Mouse (Mus musculus): Measurements from ENCODE around the gene Bglap.
"Not testable (repeated sequence)": the region's sequence is repeated elsewhere in the genome, so short reads cannot be mapped to it uniquely, and the experiment has no call there.

The Bglap gene

GRCm38 (mm10) chr3:88393776-88394375 lies 9.6 kb upstream of the Bglap start:
- no peak for DNase-seq (ENCODE audit: low read depth)

GRCm38 (mm10) chr3:88382383-88382782 lies 1.9 kb downstream of the Bglap start:
- not testable (repeated sequence) for DNase-seq (ENCODE audit: low read depth)

DNA sequence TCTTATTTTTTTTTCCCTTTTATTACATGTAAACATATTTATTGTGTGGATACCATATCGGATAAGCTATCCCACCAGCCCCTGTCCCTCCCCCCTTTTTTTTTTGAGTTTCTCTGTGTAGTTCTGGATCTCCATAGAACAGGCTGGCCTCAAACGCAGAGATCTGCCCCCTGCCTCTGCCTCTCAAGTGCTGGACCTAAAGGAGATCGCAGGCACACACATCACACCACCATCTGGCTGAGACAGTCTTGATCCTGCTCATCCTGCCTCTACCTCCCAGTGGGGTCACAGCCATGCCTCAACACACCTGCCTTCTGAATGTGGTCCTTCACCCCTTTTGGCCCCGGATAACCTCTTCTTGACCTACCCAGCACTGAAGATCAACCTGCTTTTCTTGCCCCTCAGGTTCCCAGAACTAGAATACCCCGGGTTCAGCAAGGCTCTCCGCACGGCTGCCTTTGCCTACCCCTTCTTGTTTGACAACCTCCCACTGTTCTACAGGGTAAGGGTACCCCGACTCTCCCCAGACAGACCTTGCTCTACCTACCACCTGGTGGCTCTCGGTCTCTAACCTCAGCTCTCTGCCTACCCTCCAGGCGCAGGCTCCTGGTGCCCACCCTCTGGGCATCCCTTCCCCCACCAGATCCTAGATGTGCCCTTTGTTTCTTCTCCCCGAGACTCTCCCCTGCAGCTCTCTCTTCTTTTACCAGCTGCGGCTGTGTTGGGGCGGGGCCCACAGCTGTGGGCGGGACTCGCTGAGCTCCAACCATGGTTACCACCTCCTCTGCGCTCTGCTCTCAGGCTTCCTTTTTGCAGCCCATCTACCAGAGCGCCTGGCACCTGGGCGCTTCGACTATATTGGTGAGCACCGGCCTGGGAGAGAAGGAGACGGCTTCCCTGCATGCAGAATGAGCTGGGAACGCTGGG lies 2.6 kb downstream of the Bglap start:
- DNase-seq (ENCODE audit: low read depth) = peak; percentile 73

DNA sequence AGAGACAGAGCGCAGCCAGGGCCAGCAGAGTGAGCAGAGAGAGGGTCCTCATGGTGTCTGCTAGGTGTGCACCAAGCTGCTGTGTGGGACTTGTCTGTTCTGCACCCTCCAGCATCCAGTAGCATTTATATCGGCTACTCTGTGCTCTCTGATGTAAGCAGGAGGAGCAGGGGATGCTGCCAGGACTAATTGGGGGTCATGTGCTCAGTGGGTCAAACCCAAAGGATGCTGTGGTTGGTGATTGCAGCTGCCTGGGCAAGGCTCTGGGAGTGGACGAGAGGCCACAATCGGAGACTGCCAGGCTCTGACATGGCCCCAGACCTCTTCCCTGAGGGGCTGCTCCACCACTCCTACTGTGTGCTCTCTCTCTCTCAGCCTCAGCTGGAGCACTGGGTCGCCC lies 5.7 kb downstream of the Bglap start, which contains the start of gene Bglap2:
Gene Bglap2 (minus strand): TSS at position 101 of the 400 bp plus-strand sequence.
- DNase-seq (ENCODE audit: low read depth) = not testable (repeated sequence)

GRCm38 (mm10) chr3:88376644-88377043 lies 7.6 kb downstream of the Bglap start:
- DNase-seq (ENCODE audit: low read depth) = not testable (repeated sequence)

GRCm38 (mm10) chr3:88375750-88376626 lies 8.3 kb downstream of the Bglap start:
- DNase-seq (ENCODE audit: low read depth) = peak; percentile 65

- not testable (repeated sequence) for DNase-seq (ENCODE audit: low read depth)
These were observed 11.6 kb downstream of the Bglap start, which contains the start of gene Bglap3 for GRCm38 (mm10) chr3:88372643-88373042. Gene Bglap3, minus strand, starts transcription at chr3:88372743.

DNA sequence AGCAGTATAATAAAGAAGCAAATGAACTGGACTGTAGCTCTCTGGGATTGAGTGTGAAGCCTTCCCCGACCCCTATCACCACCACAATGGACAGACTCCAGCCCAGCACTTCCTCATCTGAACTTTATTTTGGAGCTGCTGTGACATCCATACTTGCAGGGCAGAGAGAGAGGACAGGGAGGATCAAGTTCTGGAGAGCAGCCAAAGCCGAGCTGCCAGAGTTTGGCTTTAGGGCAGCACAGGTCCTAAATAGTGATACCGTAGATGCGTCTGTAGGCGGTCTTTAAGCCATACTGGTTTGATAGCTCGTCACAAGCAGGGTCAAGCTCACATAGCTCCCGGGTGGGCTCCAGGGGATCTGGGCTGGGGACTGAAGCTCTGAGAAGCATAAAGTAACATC lies 15.8 kb downstream of the Bglap start:
- not testable (repeated sequence) for DNase-seq (ENCODE audit: low read depth)

GRCm38 (mm10) chr3:88367517-88367916 lies 16.7 kb downstream of the Bglap start:
- not testable (repeated sequence) for DNase-seq (ENCODE audit: low read depth)

- peak; percentile 59 for DNase-seq (ENCODE audit: low read depth)
These were observed 17.3 kb downstream of the Bglap start for GRCm38 (mm10) chr3:88366830-88367428.

- peak; percentile 21 for DNase-seq (ENCODE audit: low read depth)
These were observed 18.4 kb downstream of the Bglap start for GRCm38 (mm10) chr3:88365705-88366361.

DNA sequence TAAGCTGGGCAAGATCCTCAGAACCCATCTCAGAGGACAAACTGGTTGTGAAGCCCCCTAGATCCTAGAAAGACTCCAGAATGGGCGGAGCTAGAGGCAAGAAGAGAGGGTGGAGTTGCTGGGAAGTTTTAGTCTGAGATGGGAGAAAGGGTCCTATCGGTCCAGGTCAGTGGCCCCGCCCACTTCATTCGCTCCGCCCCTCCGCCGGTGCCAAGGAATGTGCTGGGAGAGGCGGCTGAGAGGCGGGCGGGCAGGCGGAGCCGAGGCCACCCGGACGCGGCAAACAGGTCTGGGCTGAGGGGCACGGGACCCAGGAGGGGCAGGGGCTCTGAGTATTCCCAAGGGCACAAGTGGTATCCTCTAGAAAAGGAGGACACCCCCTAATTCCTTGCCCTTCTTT lies 19.9 kb downstream of the Bglap start, which contains the start of gene Paqr6:
Gene Paqr6 (plus strand): TSS at position 248 of the 400 bp plus-strand sequence.
- DNase-seq (ENCODE audit: low read depth) = no peak

GRCm38 (mm10) chr3:88363700-88364099 lies 20.6 kb downstream of the Bglap start:
- no peak for DNase-seq (ENCODE audit: low read depth)

DNA sequence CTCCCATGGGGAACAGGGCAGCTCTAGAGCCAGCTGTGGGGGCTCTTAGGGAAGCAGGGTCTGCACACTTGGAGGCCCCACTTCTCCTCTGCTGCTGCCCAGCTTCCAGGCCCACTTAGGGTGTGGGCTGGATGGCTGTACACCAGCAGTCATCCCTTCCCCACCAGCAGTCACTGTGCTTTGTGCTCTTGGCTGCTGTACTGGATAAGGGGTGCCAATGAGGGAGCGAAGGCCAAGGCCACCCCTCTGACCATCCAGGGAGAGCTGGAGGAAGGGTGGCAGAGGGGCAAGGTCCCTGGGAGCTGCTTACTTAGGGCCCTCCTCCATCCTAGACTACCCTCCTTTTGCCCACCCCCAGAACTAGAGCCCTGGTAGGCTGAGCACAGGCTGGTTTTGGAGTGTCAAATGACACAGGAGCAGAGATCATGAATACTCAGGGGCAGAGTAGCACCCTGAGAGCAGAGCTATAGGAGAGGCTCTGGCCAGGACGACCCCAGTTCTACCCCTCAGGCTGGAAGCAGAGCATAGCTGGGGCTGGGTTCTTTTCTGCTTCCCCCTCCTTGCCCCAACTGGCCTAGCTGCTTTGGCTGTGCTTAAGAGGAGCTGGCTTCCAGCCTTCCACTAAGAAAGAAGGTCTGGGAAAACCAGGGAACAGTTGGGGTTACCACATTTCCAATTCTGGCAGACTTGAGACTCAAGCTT lies 22.5 kb downstream of the Bglap start:
- DNase-seq (ENCODE audit: low read depth) = no peak

GRCm38 (mm10) chr3:88361096-88361495 lies 23.2 kb downstream of the Bglap start:
- no peak for DNase-seq (ENCODE audit: low read depth)

- DNase-seq (ENCODE audit: low read depth) = no peak
These were observed 24.3 kb downstream of the Bglap start for GRCm38 (mm10) chr3:88359989-88360388.

DNA sequence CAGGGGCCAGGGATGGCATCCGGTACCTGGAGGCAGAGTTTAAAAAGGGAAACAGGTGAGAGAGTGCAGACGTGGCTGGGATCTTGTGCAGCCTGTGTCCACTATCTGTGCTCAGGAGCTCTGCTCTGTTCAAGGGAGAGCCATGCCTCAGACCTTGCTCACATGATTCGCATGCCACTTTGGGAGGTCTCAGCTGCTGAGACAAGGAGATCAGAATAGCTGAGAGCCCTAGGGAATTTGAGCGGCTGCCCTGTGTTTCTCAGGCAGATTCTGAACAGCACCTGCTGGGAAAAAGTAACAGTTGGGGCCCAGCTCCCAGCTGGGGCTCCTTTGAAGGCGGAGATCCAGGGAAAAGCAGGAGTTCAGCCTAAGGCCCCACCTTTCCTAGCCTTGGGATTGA lies 24.7 kb downstream of the Bglap start:
- DNase-seq (ENCODE audit: low read depth) = no peak

GRCm38 (mm10) chr3:88354396-88355165 lies 29.7 kb downstream of the Bglap start:
- no peak for DNase-seq (ENCODE audit: low read depth)

DNA sequence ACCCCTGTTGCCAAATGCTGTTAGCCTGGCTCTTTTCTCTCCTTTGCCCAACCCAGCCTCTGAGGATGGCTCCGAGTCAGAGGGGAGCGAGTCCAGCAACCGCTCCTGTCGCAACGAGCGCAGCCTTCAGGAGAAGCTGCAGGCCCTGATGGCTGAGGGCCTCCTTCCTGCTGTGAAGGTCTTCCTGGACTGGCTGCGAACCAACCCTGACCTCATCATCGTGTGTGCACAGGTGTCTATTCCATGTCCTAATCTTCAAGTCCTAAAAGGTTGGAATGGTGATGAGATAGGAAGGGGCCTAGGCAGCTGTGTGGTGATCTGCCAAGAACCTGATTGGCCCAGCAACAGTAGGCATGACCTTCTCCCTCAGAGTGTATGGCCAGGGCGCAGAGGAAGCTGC lies 31.4 kb downstream of the Bglap start:
- no peak for DNase-seq (ENCODE audit: low read depth)

DNA sequence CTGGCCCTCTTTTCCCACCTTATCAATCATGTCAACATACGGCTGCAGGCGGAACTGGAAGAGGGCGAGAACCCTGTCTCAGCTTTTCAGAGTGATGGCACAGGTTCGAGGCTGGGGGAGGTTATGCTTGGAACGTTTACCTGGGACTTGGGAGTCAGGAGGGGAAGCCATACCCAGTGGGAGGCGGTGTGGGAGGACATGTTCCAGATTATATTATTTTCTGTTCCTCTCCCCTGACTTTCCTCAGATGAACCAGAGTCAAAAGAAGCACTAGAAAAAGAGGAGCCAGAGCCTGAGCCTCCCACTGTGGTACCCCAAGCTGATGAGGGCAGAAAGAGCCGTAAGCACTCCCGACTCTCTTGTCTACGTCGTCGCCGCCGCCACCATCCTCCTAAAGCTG lies 33.5 kb downstream of the Bglap start:
- no peak for DNase-seq (ENCODE audit: low read depth)

All from induced T-regulatory cell, adult 2 months (primary cell).